Mouse (Mus musculus) CH12.LX (cell line): ENCODE results near the gene Pigx.

ENCODE experiments used
- CHD2 ChIP-seq: IDR thresholded peaks from 2 replicates; pipeline ENCODE4 v1.6.1; 2011; ENCODE audit warnings: low read length, improper control_type of control experiment
- CTCF ChIP-seq, 2 experiments: IDR thresholded peaks in 1 of 2; conservative IDR thresholded peaks in 1 of 2; 2 replicates each; pipeline ENCODE4 v1.5.1; 2011 to 2012; ENCODE audit warnings: low read depth in 2 of 2, low read length in 2 of 2, improper control_type of control experiment in 1 of 2, inconsistent platforms in 1 of 2, mild to moderate bottlenecking in 1 of 2, moderate library complexity in 1 of 2
- EP300 ChIP-seq: IDR thresholded peaks from 2 replicates; pipeline ENCODE4 v1.6.1; 2011; ENCODE audit warnings: low read length, improper control_type of control experiment
- POLR2A ChIP-seq: IDR thresholded peaks from 2 replicates; pipeline ENCODE4 v1.6.1; 2011; ENCODE audit warnings: low read depth, mild to moderate bottlenecking, improper control_type of control experiment, low read length
- RCOR1 ChIP-seq: conservative IDR thresholded peaks from 2 replicates; pipeline ENCODE4 v1.6.1; 2012; ENCODE audit warnings: low read depth, mild to moderate bottlenecking, inconsistent platforms, low read length, improper control_type of control experiment
- SMC3 ChIP-seq: IDR thresholded peaks from 2 replicates; pipeline ENCODE4 v1.6.1; 2011; ENCODE audit warnings: low read depth, low read length, improper control_type of control experiment
- TCF12 ChIP-seq: IDR thresholded peaks from 2 replicates; pipeline ENCODE4 v1.6.1; 2014; ENCODE audit warnings: low read depth, mild to moderate bottlenecking, inconsistent platforms, low read length, improper control_type of control experiment
- ZKSCAN1 ChIP-seq: IDR thresholded peaks from 2 replicates; pipeline ENCODE4 v1.6.1; 2012; ENCODE audit warnings: low read depth, inconsistent platforms, low read length, improper control_type of control experiment, borderline replicate concordance

GRCm38 (mm10) chr16:32124444-32125335, 25.1 kb upstream of the Pigx start:
- peak; percentile 82 for TF ChIP-seq TCF12
- TF ChIP-seq CTCF (conservative IDR thresholded peaks at IDR 0.05 in 1 of 2, IDR thresholded peaks at IDR 0.05 in 1 of 2; ENCODE audit: low read depth in 2 of 2, low read length in 2 of 2): no peak
- no peak for TF ChIP-seq ZKSCAN1
- TF ChIP-seq RCOR1: peak; percentile 87; the same call in 1 of the 2 replicates
- peak; percentile 97 for TF ChIP-seq EP300
- TF ChIP-seq POLR2A: peak; percentile 50; the same call in 1 of the 2 replicates
- peak; percentile 58 for TF ChIP-seq CHD2
- no peak for TF ChIP-seq SMC3
